Mouse (Mus musculus) erythroblast, embryonic 14.5 days (primary cell): ENCODE measurements around the gene Crls1.

Source experiments
- GATA1 ChIP-seq: IDR thresholded peaks from 2 replicates; pipeline ENCODE4 v1.6.1; 2012; ENCODE audit warnings: low read length, inconsistent platforms, mixed read lengths
- TAL1 ChIP-seq: IDR thresholded peaks from 3 replicates; pipeline ENCODE4 v1.6.1; 2012; ENCODE audit warnings: low read length, inconsistent platforms, mixed read lengths

- no peak for TF ChIP-seq GATA1
- no peak for TF ChIP-seq TAL1
These were observed 5.4 kb upstream of the Crls1 start for GRCm38 (mm10) chr2:132841071-132841470.
